Mouse (Mus musculus) hindbrain, postnatal 0 days (tissue): ENCODE results near the gene Kank2. TPM values are rescaled to one million over a fixed set of nuclear protein-coding genes. Genes with fewer than 3 reads are reported as not detected.

Experiments used
- ATAC-seq: fragments of 200-750 bp; cut with Nextera tagmentation; 2 replicates; pipeline ENCODE4 v1.8.0; 2017; ENCODE audit warnings: mild to moderate bottlenecking, moderate TSS enrichment, moderate library complexity
- DNase-seq: peaks from one replicate; pipeline ENCODE4 v3.0.0-alpha.2; 2015; ENCODE audit warnings: low spot score
- H3K27ac ChIP-seq: fragments of 300-500 bp; sonication (generic); 2 replicates; pipeline ENCODE4 v1.5.1; 2014; ENCODE audit warnings: mild to moderate bottlenecking
- H3K27me3 ChIP-seq: fragments of 300-500 bp; sonication (generic); 2 replicates; pipeline ENCODE4 v1.6.1; 2014; ENCODE audit warnings: low read length, mixed read lengths; ENCODE audit not compliant: insufficient read depth
- H3K36me3 ChIP-seq: fragments of 300-500 bp; sonication (generic); 2 replicates; pipeline ENCODE4 v1.6.1; 2014; ENCODE audit warnings: low read length, mixed read lengths; ENCODE audit not compliant: insufficient read depth
- H3K4me1 ChIP-seq: fragments of 300-500 bp; sonication (generic); 2 replicates; pipeline ENCODE4 v1.6.1; 2014; ENCODE audit warnings: antibody characterized with exemption, low read length, mixed read lengths; ENCODE audit not compliant: insufficient read depth
- H3K4me2 ChIP-seq: fragments of 300-500 bp; sonication (generic); 2 replicates; pipeline ENCODE4 v1.6.1; 2014; ENCODE audit warnings: low read depth, mild to moderate bottlenecking, low read length, moderate library complexity, mixed read lengths
- H3K4me3 ChIP-seq: fragments of 300-500 bp; sonication (generic); 2 replicates; pipeline ENCODE4 v1.5.1; 2014; ENCODE audit warnings: low read length
- H3K9ac ChIP-seq: fragments of 300-500 bp; sonication (generic); replicated peaks from 2 replicates; pipeline ENCODE4 v1.6.1; 2014; ENCODE audit warnings: mild to moderate bottlenecking, low read length, moderate library complexity, mixed read lengths
- H3K9me3 ChIP-seq: fragments of 300-500 bp; sonication (generic); 2 replicates; pipeline ENCODE4 v1.6.1; 2016; ENCODE audit warnings: low read length, mixed read lengths
- CTCF ChIP-seq: IDR thresholded peaks from 2 replicates; pipeline ENCODE4 v1.5.1; 2016; ENCODE audit warnings: antibody characterized with exemption, control low read depth, low read depth
- WGBS: fragments of 180-500 bp; shearing (Covaris S2); extraction: QIAGEN DNeasy Blood & Tissue Kit; methylation state at CpG from one replicate; pipeline ENCODE4 v1.1.7; 2014; 5-methylcytosine and 5-hydroxymethylcytosine counted together
- polyA plus RNA-seq: library from polyadenylated mRNA; unstranded; fragments of >200 nt; fragmentation: Nextera tagmentation; extraction: Ambion mirVana; gene quantifications from 2 replicates; pipeline ENCODE4 v1.2.1, GENCODE M21; 2015
- total RNA-seq: library from RNA; depleted of rRNA; stranded (reverse); fragments of >200 nt; gene quantifications from 2 replicates; pipeline ENCODE4 v1.2.3, GENCODE M21; 2014

Gene Kank2
- total and polyA plus RNA-seq, 2 experiments from 2014 or later, result 3.1 to 19.1 TPM

DNA sequence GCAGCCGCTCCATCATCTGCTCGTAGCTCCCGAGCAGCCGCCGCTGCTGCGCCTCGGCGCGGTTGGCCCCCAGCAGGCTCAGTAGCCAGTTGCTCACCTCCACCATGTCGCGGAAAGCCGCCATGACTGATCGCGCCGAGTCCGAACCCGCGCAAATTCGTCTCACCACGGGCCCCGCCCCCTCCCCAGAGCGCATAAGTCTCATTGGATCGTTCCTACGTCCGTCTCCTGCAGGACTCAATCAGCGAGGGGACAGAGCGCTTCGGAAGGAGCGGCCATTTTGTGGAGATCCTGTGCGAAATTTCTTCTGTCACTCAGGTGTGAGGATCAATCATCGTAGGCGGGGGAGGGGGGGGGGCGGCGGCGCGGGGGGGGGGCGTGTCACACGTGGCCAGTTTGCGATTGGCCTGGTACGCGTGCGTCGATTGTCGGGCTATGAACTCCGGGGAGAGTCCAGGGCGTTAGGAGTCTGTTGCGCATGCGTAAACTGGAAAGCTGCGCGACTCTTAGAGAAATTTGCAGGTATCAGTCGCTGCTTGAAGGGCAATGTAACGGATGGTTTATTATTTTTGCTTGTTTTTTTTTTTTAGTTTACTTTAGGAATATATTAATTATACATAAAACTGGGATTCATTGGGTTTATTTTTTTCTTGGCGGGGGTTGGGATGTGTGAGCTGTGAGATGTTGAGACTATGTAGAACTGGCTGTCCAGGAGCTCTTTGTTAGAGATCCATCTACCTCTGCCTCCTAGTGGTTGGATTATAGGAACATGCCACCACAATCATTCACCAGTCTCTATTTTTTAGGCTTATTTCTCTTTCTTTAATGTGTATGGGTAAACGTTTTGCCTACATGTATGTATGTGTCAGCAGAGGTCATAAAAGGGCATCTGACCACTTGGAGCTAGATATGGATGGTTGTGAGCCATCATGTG, 38.1 kb downstream of the Kank2 start, which contains the start of gene Spc24:
Spc24 (minus strand) TSS at position 149 of the 934 bp plus-strand sequence.
- peak; percentile 97 for ATAC-seq
- H3K4me3 ChIP-seq, result peak within 1 kb of the TSS; percentile 72
- no peaks in the 10 kb centered on the region for H3K36me3 ChIP-seq
- TF ChIP-seq CTCF, result peak; percentile 66
- no peaks in the 10 kb centered on the region for H3K4me1 ChIP-seq
- peak within 1 kb of the TSS; percentile 94 for H3K4me2 ChIP-seq
- H3K27me3 ChIP-seq, result no peaks in the 10 kb centered on the region
- H3K9me3 ChIP-seq, result no peaks in the 10 kb centered on the region
- peak; percentile 98 for DNase-seq
- H3K9ac ChIP-seq, result peak within 1 kb of the TSS; percentile 54
- H3K27ac ChIP-seq, result peak within 1 kb of the TSS; percentile 63
- WGBS, result 1% methylated on average over 50 of the region's 54 CpGs

GRCm38 (mm10) chr9:21759718-21760117, 38.8 kb downstream of the Kank2 start:
- no peaks in the 10 kb centered on the region for H3K9me3 ChIP-seq
- peak overlapping the region; percentile 54 for H3K9ac ChIP-seq
- no peak for TF ChIP-seq CTCF
- 1% methylated on average over 20 of the region's 20 CpGs for WGBS
- H3K4me1 ChIP-seq, result no peaks in the 10 kb centered on the region
- peak overlapping the region; percentile 72 for H3K4me3 ChIP-seq
- ATAC-seq (peak; percentile 30; the same call in 1 of the 2 replicates), DNase-seq (peak; percentile 19)
- no peak overlapping the region for H3K27ac ChIP-seq
- H3K36me3 ChIP-seq, result no peaks in the 10 kb centered on the region
- no peaks in the 10 kb centered on the region for H3K27me3 ChIP-seq
- H3K4me2 ChIP-seq, result peak overlapping the region; percentile 94

- 57% methylated on average over 14 of the region's 14 CpGs for WGBS
- no peak overlapping the region for H3K9ac ChIP-seq
- H3K4me3 ChIP-seq, result peak overlapping the region; percentile 72
Observed at GRCm38 (mm10) chr9:21758576-21759529, 39.7 kb downstream of the Kank2 start.

DNA sequence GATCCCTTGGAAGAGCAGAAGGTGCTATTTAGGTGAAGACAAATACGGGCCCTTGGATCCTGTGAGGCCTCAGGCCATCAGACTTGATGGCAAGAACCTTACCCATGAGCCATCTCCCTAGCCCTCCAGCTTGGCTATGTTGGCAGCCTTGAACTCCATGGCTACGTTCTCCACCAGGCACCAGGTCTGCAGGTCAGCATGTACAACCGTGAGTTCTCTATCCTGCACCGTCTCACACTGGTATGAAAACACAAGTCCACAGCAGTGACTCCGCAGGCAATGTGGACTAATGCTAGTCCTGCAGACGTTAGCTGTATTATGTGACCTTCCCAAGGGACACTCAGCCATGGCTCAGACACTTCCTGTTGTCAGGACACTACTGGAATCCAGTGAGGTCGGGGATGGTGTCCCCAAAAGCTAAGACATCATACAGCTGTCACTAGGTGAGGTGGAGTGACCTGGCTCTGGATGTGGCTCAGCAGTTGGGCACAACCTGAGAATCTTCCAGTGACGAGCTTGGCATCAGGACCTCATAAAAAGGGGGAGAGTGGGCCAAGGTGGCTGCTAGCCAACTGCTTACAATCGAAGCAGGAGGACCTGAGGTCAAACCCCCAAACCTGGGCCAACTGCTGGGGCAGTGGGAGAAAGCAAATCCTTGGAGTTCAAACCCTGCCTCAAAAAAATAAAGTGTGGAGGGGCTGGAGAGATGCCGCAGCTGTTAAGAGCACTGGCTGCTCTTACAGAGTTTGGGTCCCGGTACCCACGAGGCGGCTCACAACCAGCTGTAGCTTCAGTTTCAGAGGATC, 43.8 kb downstream of the Kank2 start:
- ATAC-seq, result no peak
- Histone ChIP-seq H3K36me3 (peaks cover under 1% of the 10 kb centered on the region; the same call in 1 of the 2 replicates), H3K27ac (no peak overlapping the region), H3K27me3 (no peaks in the 10 kb centered on the region), H3K4me3 (no peak overlapping the region), H3K4me1 (no peaks in the 10 kb centered on the region), H3K9ac (no peak overlapping the region), H3K9me3 (no peaks in the 10 kb centered on the region), H3K4me2 (no peak overlapping the region)
- DNase-seq, result no peak
- no peak for TF ChIP-seq CTCF
- WGBS, result 70% methylated on average over 13 of the region's 13 CpGs

More at GRCm38 (mm10) chr9:21758576-21759529, 39.7 kb downstream of the Kank2 start:
- ATAC-seq (no peak), DNase-seq (no peak)
- Histone ChIP-seq H3K36me3 (no peaks in the 10 kb centered on the region), H3K4me1 (no peaks in the 10 kb centered on the region), H3K9me3 (no peaks in the 10 kb centered on the region), H3K4me2 (peak overlapping the region; percentile 94), H3K27ac (no peak overlapping the region), H3K27me3 (no peaks in the 10 kb centered on the region)
- no peak for TF ChIP-seq CTCF

DNA sequence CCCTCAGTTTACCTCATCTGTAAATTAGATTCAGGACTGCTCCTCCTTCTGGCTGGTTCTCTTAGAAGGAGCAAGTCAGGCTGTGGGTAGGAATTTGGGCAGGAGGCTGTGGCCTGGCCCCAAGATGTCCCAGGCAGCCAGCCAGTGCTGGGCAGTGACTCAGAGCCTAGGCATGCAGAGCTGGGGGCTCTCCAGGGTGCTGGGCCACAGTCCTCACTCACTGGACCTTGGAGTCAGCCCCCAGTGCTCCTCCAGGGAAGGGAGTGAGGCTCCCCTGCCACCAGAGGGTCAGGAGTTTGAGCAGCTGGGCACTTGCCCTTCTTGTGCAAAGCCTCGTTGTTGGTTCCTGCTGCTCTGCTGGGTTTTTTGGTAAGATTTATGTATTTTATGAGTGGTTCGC, 44.5 kb downstream of the Kank2 start:
- ATAC-seq (no peak), DNase-seq (no peak)
- WGBS, result 60% methylated on average over 2 of the region's 2 CpGs
- H3K4me1 ChIP-seq, result no peaks in the 10 kb centered on the region
- no peak overlapping the region for H3K27ac ChIP-seq
- peaks cover 7% of the 10 kb centered on the region; the same call in 1 of the 2 replicates for H3K36me3 ChIP-seq
- H3K27me3 ChIP-seq, result no peaks in the 10 kb centered on the region
- H3K4me3 ChIP-seq, result no peak overlapping the region
- no peak overlapping the region for H3K9ac ChIP-seq
- no peak for TF ChIP-seq CTCF
- no peak overlapping the region for H3K4me2 ChIP-seq
- no peaks in the 10 kb centered on the region for H3K9me3 ChIP-seq
